Mouse (Mus musculus): ENCODE results near the gene Hist3h2ba. TPM values are rescaled to one million over a fixed set of nuclear protein-coding genes. Genes with fewer than 3 reads are reported as not detected.

The Hist3h2ba gene
- total and polyA plus RNA-seq, 3 experiments = 0.21 to 48.2 TPM; not detected in 1

GRCm38 (mm10) chr11:58965001-58965760 lies 16.5 kb downstream of the Hist3h2ba start:
- no peak for TF ChIP-seq POLR2AphosphoS2 (IDR thresholded peaks at IDR 0.05; ENCODE audit: low read length)
- TF ChIP-seq TCF12 (IDR thresholded peaks at IDR 0.05; ENCODE audit: low read depth, low read length) = no peak
- TF ChIP-seq GATA1 (IDR thresholded peaks at IDR 0.05; ENCODE audit: low read depth, low read length) = no peak
- no peak for TF ChIP-seq MYC (IDR thresholded peaks at IDR 0.05; ENCODE audit: low read depth, low read length)
- TF ChIP-seq UBTF (IDR thresholded peaks at IDR 0.05; ENCODE audit: borderline replicate concordance, insufficient read depth, low read depth, low read length) = no peak
- no peak for TF ChIP-seq ZNF384 (IDR thresholded peaks at IDR 0.05; ENCODE audit: low read depth, low read length)
- no peak for TF ChIP-seq RAD21 (IDR thresholded peaks at IDR 0.05; ENCODE audit: low read depth, low read length)
- TF ChIP-seq KAT2A (conservative IDR thresholded peaks at IDR 0.05; ENCODE audit: low read depth, low read length) = no peak
- TF ChIP-seq NELFE (IDR thresholded peaks at IDR 0.05; ENCODE audit: low read depth, low read length) = no peak
- no peak for TF ChIP-seq POLR2A (IDR thresholded peaks at IDR 0.05; ENCODE audit: control insufficient read depth in 1 of 2, insufficient read depth in 1 of 2, low read depth in 1 of 2, low read length in 2 of 2, poor library complexity in 1 of 2)
- TF ChIP-seq CTCF (IDR thresholded peaks at IDR 0.05 in 2 of 3, conservative IDR thresholded peaks at IDR 0.05 in 1 of 3; ENCODE audit: control insufficient read depth in 1 of 3, insufficient read depth in 1 of 3, low read depth in 2 of 3, low read length in 3 of 3, poor library complexity in 1 of 3, severe bottlenecking in 1 of 3) = no peak
- no peak for TF ChIP-seq SIN3A (IDR thresholded peaks at IDR 0.05; ENCODE audit: low read length)
- Histone ChIP-seq H3K79me2 (ENCODE audit: control insufficient read depth, insufficient read depth, low read length, poor library complexity) (no peaks in the 10 kb centered on the region), H3K27ac (ENCODE audit: control insufficient read depth, low read depth, low read length) (no peak overlapping the region), H3K9ac (ENCODE audit: control insufficient read depth, low read depth, low read length, poor library complexity, severe bottlenecking) (no peak overlapping the region), H3K4me1 (ENCODE audit: control insufficient read depth in 1 of 2, insufficient read depth in 2 of 2, low read length in 2 of 2) (peaks cover 0 to 12% of the 10 kb centered on the region in 2 experiments; a peak in 1 of 4 replicates), H3K4me3 (ENCODE audit: control insufficient read depth in 1 of 2, insufficient read depth in 1 of 2, low read depth in 2 of 2, low read length in 2 of 2) (no peak overlapping the region), H3K9me3 (replicated peaks; ENCODE audit: insufficient read depth, low read length) (no peaks in the 10 kb centered on the region), H3K36me3 (ENCODE audit: control insufficient read depth in 1 of 2, insufficient read depth in 2 of 2, low read length in 2 of 2) (no peaks in the 10 kb centered on the region; a peak in 1 of 4 replicates), H3K27me3 (ENCODE audit: control insufficient read depth in 1 of 2, insufficient read depth in 2 of 2, low read length in 2 of 2) (no peaks in the 10 kb centered on the region)
- DNase-seq (ENCODE audit: low read depth, low spot score) = no peak

GRCm38 (mm10) chr11:58967346-58967745 lies 18.6 kb downstream of the Hist3h2ba start:
- DNase-seq (ENCODE audit: low read depth, low spot score) = peak; percentile 66
- Histone ChIP-seq H3K79me2 (ENCODE audit: control insufficient read depth, insufficient read depth, low read length, poor library complexity) (no peaks in the 10 kb centered on the region), H3K4me3 (ENCODE audit: control insufficient read depth in 1 of 2, insufficient read depth in 1 of 2, low read depth in 2 of 2, low read length in 2 of 2) (no peak overlapping the region), H3K36me3 (ENCODE audit: control insufficient read depth in 1 of 2, insufficient read depth in 2 of 2, low read length in 2 of 2) (no peaks in the 10 kb centered on the region; a peak in 1 of 4 replicates), H3K4me1 (ENCODE audit: control insufficient read depth in 1 of 2, insufficient read depth in 2 of 2, low read length in 2 of 2) (peaks cover 0 to 16% of the 10 kb centered on the region in 2 experiments; a peak in 2 of 4 replicates), H3K27ac (ENCODE audit: control insufficient read depth, low read depth, low read length) (no peak overlapping the region), H3K27me3 (ENCODE audit: control insufficient read depth in 1 of 2, insufficient read depth in 2 of 2, low read length in 2 of 2) (no peaks in the 10 kb centered on the region), H3K9me3 (replicated peaks; ENCODE audit: insufficient read depth, low read length) (no peaks in the 10 kb centered on the region), H3K9ac (ENCODE audit: control insufficient read depth, low read depth, low read length, poor library complexity, severe bottlenecking) (no peak overlapping the region)
- TF ChIP-seq CTCF (IDR thresholded peaks at IDR 0.05 in 2 of 3, conservative IDR thresholded peaks at IDR 0.05 in 1 of 3; ENCODE audit: control insufficient read depth in 1 of 3, insufficient read depth in 1 of 3, low read depth in 2 of 3, low read length in 3 of 3, poor library complexity in 1 of 3, severe bottlenecking in 1 of 3) = peak; percentile 42 to 59 (median 51); a peak in 5 of 6 replicates
- TF ChIP-seq MAX (IDR thresholded peaks at IDR 0.05; ENCODE audit: low read length) = no peak
- no peak for TF ChIP-seq POLR2AphosphoS5 (IDR thresholded peaks at IDR 0.05; ENCODE audit: borderline replicate concordance, low read depth, low read length)
- TF ChIP-seq ZNF384 (IDR thresholded peaks at IDR 0.05; ENCODE audit: low read depth, low read length) = no peak
- TF ChIP-seq KAT2A (conservative IDR thresholded peaks at IDR 0.05; ENCODE audit: low read depth, low read length) = no peak
- TF ChIP-seq JUND (IDR thresholded peaks at IDR 0.05; ENCODE audit: low read depth, low read length) = no peak
- TF ChIP-seq ZC3H11A (IDR thresholded peaks at IDR 0.05; ENCODE audit: low read depth, low read length) = no peak
- peak; percentile 45 for TF ChIP-seq SMC3 (IDR thresholded peaks at IDR 0.05; ENCODE audit: low read depth, low read length)
- no peak for TF ChIP-seq POLR2A (IDR thresholded peaks at IDR 0.05; ENCODE audit: control insufficient read depth in 1 of 2, insufficient read depth in 1 of 2, low read depth in 1 of 2, low read length in 2 of 2, poor library complexity in 1 of 2)
- TF ChIP-seq MYB (IDR thresholded peaks at IDR 0.05; ENCODE audit: low read depth, low read length) = no peak
- TF ChIP-seq MXI1 (IDR thresholded peaks at IDR 0.05; ENCODE audit: low read depth, low read length) = no peak
- TF ChIP-seq BHLHE40 (IDR thresholded peaks at IDR 0.05; ENCODE audit: borderline replicate concordance, low read depth, low read length) = no peak
- peak; percentile 27 for TF ChIP-seq RAD21 (IDR thresholded peaks at IDR 0.05; ENCODE audit: low read depth, low read length)
- TF ChIP-seq ZKSCAN1 (IDR thresholded peaks at IDR 0.05; ENCODE audit: low read depth, low read length) = no peak
- TF ChIP-seq CHD1 (IDR thresholded peaks at IDR 0.05; ENCODE audit: low read depth, low read length) = no peak
- TF ChIP-seq USF2 (IDR thresholded peaks at IDR 0.05; ENCODE audit: borderline replicate concordance in 1 of 2, insufficient read depth in 1 of 2, low read depth in 1 of 2, low read length in 2 of 2) = no peak
- TF ChIP-seq ZMIZ1 (IDR thresholded peaks at IDR 0.05; ENCODE audit: low read depth, low read length) = no peak
- TF ChIP-seq GATA1 (IDR thresholded peaks at IDR 0.05; ENCODE audit: low read depth, low read length) = no peak
- TF ChIP-seq RCOR1 (IDR thresholded peaks at IDR 0.05; ENCODE audit: low read depth, low read length) = no peak
- no peak for TF ChIP-seq ETS1 (IDR thresholded peaks at IDR 0.05; ENCODE audit: low read depth, low read length)
- TF ChIP-seq EP300 (IDR thresholded peaks at IDR 0.05; ENCODE audit: low read depth in 1 of 2, low read length in 2 of 2) = no peak
- no peak for TF ChIP-seq USF1 (IDR thresholded peaks at IDR 0.05; ENCODE audit: low read depth, low read length)

Measured in MEL (cell line).